17 mouse cellular contexts compared by ENCODE assay signal in genomic region chr15:59171120-59171519, GRCm38 (mm10).
DNase-seq lines count a peak whose midpoint lies in the region; ATAC-seq lines count a peak whose summit lies in the region.
"Had no signal": no experiment of that assay in that cellular context is flagged by ENCODE, and none has a peak within 500 bp of the region (broad histone marks: within the 10 kb centered on the region; RNA-seq: fewer than 3 reads in every experiment).

No protein-coding gene starts in this region.

- H3K27ac ChIP-seq in kidney, embryonic 15.5 days: no peak overlapping the region
- H3K27ac ChIP-seq: embryonic facial prominence, embryonic 13.5 days; forebrain, embryonic 13.5 days; midbrain, embryonic 13.5 days; stomach, embryonic 15.5 days had no signal

- intact Hi-C loops in heart, postnatal 10 days (cut with DNase I): no loop called here

- ATAC-seq in kidney, embryonic 15.5 days (replicated peaks; ENCODE audit: low FRiP score): 0 out of 2 replicates have a peak, but pooled peaks have one; percentile 38
- ATAC-seq: forebrain, embryonic 13.5 days; inflammation-experienced regulatory T-cells, adult 6 months; midbrain, embryonic 13.5 days had no signal

- no peaks in the 10 kb centered on the region for H3K36me3 ChIP-seq in kidney, embryonic 15.5 days
- H3K36me3 ChIP-seq: embryonic facial prominence, embryonic 13.5 days; midbrain, embryonic 13.5 days; stomach, embryonic 15.5 days had no signal

- H3K9me3 ChIP-seq in kidney, embryonic 15.5 days (replicated peaks): peaks cover 5% of the 10 kb centered on the region
- H3K9me3 ChIP-seq: stomach, embryonic 15.5 days had no signal

- H3K9ac ChIP-seq in kidney, embryonic 15.5 days: no peak overlapping the region
- H3K9ac ChIP-seq: embryonic facial prominence, embryonic 13.5 days; forebrain, embryonic 13.5 days; midbrain, embryonic 13.5 days; stomach, embryonic 15.5 days had no signal

- peak; percentile 41 for DNase-seq in adrenal gland, adult 2 months
- DNase-seq in adrenal gland, adult 8-10 months: no peak
- no peak for DNase-seq in kidney, adult 11 months
- peak; percentile 54 for DNase-seq in adrenal gland, postnatal 14 days
- peak; percentile 53 to 55 for DNase-seq in heart, postnatal 10 days
- no peak for DNase-seq in cerebellum, postnatal 14 days
- no peak for DNase-seq in right cerebral cortex, postnatal 4 days
- DNase-seq: cerebellum, postnatal 25 days; lung, postnatal 14 days; thymus, postnatal 25 days had no signal

- H3K4me1 ChIP-seq in kidney, embryonic 15.5 days: peaks cover 5% of the 10 kb centered on the region
- H3K4me1 ChIP-seq: embryonic facial prominence, embryonic 13.5 days; stomach, embryonic 15.5 days had no signal

- no peak overlapping the region for H3K4me3 ChIP-seq in kidney, embryonic 15.5 days (replicated peaks)
- H3K4me3 ChIP-seq: embryonic facial prominence, embryonic 13.5 days; forebrain, embryonic 13.5 days; midbrain, embryonic 13.5 days; stomach, embryonic 15.5 days had no signal

- no peak overlapping the region for H3K4me2 ChIP-seq in kidney, embryonic 15.5 days
- H3K4me2 ChIP-seq: embryonic facial prominence, embryonic 13.5 days; forebrain, embryonic 13.5 days; liver, embryonic 11.5 days; midbrain, embryonic 13.5 days; stomach, embryonic 15.5 days had no signal

- 31% methylated on average over 6 of the region's 6 CpGs for WGBS in kidney, embryonic 15.5 days

- no peaks in the 10 kb centered on the region for H3K27me3 ChIP-seq in kidney, embryonic 15.5 days
- H3K27me3 ChIP-seq: embryonic facial prominence, embryonic 13.5 days; forebrain, embryonic 13.5 days; midbrain, embryonic 13.5 days; stomach, embryonic 15.5 days had no signal

Comparison
In these comparisons a context has a peak if more than half of its experiments do, and no peak if none do; other contexts are left out.
1. DNase-seq: peak in adrenal gland, adult 2 months (single experiment), adrenal gland, postnatal 14 days (single experiment) and heart, postnatal 10 days (2 of 2); none in adrenal gland, adult 8-10 months (single experiment), kidney, adult 11 months (single experiment), cerebellum, postnatal 14 days (0 of 2) and right cerebral cortex, postnatal 4 days (single experiment).